Mouse (Mus musculus) limb, embryonic 12.5 days (tissue): Measurements from ENCODE around the gene N4bp3. TPM values are rescaled to one million over a fixed set of nuclear protein-coding genes. Genes with fewer than 3 reads are reported as not detected.
A peak's percentile ranks its signal among the peaks of the same experiment; 100 is the strongest.
"Not testable (repeated sequence)": the region's sequence is repeated elsewhere in the genome, so short reads cannot be mapped to it uniquely, and the experiment has no call there.

Experiments
- ATAC-seq: fragments of 200-750 bp; cut with Nextera tagmentation; 2 replicates; pipeline ENCODE4 v1.8.0; 2017; ENCODE audit warnings: low read depth, moderate TSS enrichment; ENCODE audit not compliant: insufficient number of reproducible peaks, insufficient read depth, low FRiP score, low TSS enrichment
- H3K27ac ChIP-seq: fragments of 300-500 bp; sonication (generic); 2 replicates; pipeline ENCODE4 v1.5.1; 2016; ENCODE audit warnings: mild to moderate bottlenecking, moderate library complexity
- H3K27me3 ChIP-seq: fragments of 300-500 bp; sonication (generic); 2 replicates; pipeline ENCODE4 v1.6.1; 2016; ENCODE audit warnings: mild to moderate bottlenecking, moderate library complexity
- H3K36me3 ChIP-seq: fragments of 300-500 bp; sonication (generic); 2 replicates; pipeline ENCODE4 v1.6.1; 2016; ENCODE audit warnings: mild to moderate bottlenecking, moderate library complexity
- H3K4me1 ChIP-seq: fragments of 300-500 bp; sonication (generic); replicated peaks from 2 replicates; pipeline ENCODE4 v1.6.1; 2016
- H3K4me2 ChIP-seq: fragments of 300-500 bp; sonication (generic); 2 replicates; pipeline ENCODE4 v1.6.1; 2016; ENCODE audit warnings: mild to moderate bottlenecking, moderate library complexity
- H3K4me3 ChIP-seq: fragments of 300-500 bp; sonication (generic); replicated peaks from 2 replicates; pipeline ENCODE4 v1.5.1; 2016; ENCODE audit warnings: mild to moderate bottlenecking
- H3K9ac ChIP-seq: fragments of 300-500 bp; sonication (generic); replicated peaks from 2 replicates; pipeline ENCODE4 v1.6.1; 2016; ENCODE audit warnings: mild to moderate bottlenecking, moderate library complexity
- H3K9me3 ChIP-seq: fragments of 300-500 bp; sonication (generic); 2 replicates; pipeline ENCODE4 v1.6.1; 2016; ENCODE audit warnings: mild to moderate bottlenecking, moderate library complexity
- WGBS: fragments of 180-500 bp; shearing (Covaris S2); methylation state at CpG from one replicate; pipeline ENCODE4 v1.1.7; 2016; 5-methylcytosine and 5-hydroxymethylcytosine counted together
- polyA plus RNA-seq: library from polyadenylated mRNA; unstranded; fragments of >200 nt; fragmentation: Nextera tagmentation; extraction: Ambion mirVana; gene quantifications from 2 replicates; pipeline ENCODE4 v1.2.1, GENCODE M21; 2016

Gene N4bp3
- polyA plus RNA-seq: 28.0 and 29.5 TPM in 2 replicates

DNA sequence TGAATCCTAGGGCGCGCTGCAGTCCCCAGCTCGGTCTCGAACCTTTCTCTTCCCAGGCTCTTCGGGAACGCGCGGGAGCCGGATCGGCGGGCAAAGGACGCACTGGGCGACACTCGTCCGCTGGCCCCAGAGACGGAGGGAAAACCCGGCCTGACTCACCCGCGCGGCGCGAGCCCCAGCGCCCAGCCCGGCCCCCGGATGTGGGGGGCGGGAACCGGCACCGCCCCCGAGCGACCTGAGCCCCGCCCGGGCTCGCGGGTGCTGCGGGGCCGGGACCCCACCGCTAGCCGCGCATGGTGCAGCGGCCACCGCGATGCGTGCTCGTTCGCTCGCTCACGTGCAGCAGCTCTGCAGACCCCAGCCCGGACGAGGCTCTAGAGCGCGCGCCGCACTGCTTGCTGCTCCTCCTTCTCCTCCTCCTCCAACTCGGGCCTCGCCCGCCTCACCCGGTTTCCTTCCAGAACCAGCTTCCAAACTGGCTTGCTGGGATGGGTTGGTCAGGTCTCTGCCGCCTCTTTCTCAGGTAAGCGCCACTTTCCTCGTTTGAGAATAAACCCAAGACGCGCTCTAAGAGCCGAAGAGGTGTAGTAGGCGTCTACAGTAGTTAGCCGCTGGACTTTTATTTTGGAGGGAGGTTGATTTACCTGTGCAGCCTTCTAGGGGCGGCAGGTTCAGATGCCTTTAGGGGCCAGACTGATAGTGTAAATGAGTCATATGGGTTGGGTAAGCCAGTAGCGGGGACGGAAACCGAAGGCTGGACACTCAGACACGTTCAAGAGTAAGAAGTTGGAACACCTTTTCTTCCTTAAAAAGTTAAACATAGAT lies at the start of gene N4bp3, which contains the start of gene D930048N14Rik:
Gene N4bp3 (minus strand): TSS at position 152 of the 825 bp plus-strand sequence.
Gene D930048N14Rik (plus strand): TSS at position 264 of the 825 bp plus-strand sequence.
- peak within 1 kb of the TSS; percentile 70 for H3K4me3 ChIP-seq
- WGBS: 2% methylated on average over 70 of the region's 70 CpGs
- no peaks in the 10 kb centered on the region; the same call in 1 of the 2 replicates for H3K9me3 ChIP-seq
- H3K4me2 ChIP-seq: peak within 1 kb of the TSS; percentile 93
- peaks cover 44% of the 10 kb centered on the region for H3K4me1 ChIP-seq
- H3K27me3 ChIP-seq: peaks cover 5% of the 10 kb centered on the region; the same call in 1 of the 2 replicates
- peak within 1 kb of the TSS; percentile 81 for H3K9ac ChIP-seq
- H3K36me3 ChIP-seq: no peaks in the 10 kb centered on the region; the same call in 1 of the 2 replicates
- ATAC-seq: peak; percentile 44; the same call in 1 of the 2 replicates
- peak within 1 kb of the TSS; percentile 67 for H3K27ac ChIP-seq

DNA sequence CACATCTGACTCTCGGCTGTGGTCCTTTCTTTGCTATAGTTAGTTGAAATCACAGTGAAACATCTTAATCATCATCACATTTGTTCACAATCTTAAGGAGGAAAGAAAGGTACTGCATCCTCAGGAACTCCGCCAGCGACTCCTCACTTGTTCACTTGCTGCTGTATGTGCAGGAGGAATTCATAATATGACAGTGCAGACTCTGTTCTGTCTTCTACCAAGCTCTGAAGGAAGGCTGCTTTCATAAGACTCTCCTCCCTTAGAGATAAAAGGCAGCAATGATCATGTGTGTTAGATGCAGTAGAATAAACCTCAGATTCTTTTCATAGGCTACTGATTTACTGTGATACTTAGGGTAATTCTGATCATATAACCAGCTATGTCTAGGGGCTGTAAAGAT lies 44.3 kb upstream of the N4bp3 start:
- 96% methylated on average over 3 of the region's 3 CpGs for WGBS
- H3K4me2 ChIP-seq: no peak overlapping the region
- no peaks in the 10 kb centered on the region for H3K4me1 ChIP-seq
- no peaks in the 10 kb centered on the region for H3K27me3 ChIP-seq
- peaks cover 61% of the 10 kb centered on the region for H3K36me3 ChIP-seq
- no peak overlapping the region for H3K4me3 ChIP-seq
- H3K9me3 ChIP-seq: no peaks in the 10 kb centered on the region
- H3K9ac ChIP-seq: no peak overlapping the region
- no peak overlapping the region for H3K27ac ChIP-seq
- no peak for ATAC-seq

GRCm38 (mm10) chr11:51690597-51690996 lies 40.0 kb upstream of the N4bp3 start:
- WGBS: 70% methylated on average over 3 of the region's 3 CpGs
- H3K36me3 ChIP-seq: peaks cover 22% of the 10 kb centered on the region
- H3K9ac ChIP-seq, H3K4me1 ChIP-seq, H3K9me3 ChIP-seq, H3K4me3 ChIP-seq, H3K27ac ChIP-seq, H3K4me2 ChIP-seq, ATAC-seq, H3K27me3 ChIP-seq: not testable (repeated sequence)

- no peak for ATAC-seq
- WGBS: 25% methylated on average over 6 of the region's 6 CpGs
Observed at GRCm38 (mm10) chr11:51689343-51689742, 38.7 kb upstream of the N4bp3 start.

GRCm38 (mm10) chr11:51688330-51689328 lies 38.0 kb upstream of the N4bp3 start, which contains the start of gene 0610009B22Rik:
Gene 0610009B22Rik (minus strand): TSS chr11:51688874.
- no peaks in the 10 kb centered on the region for H3K27me3 ChIP-seq
- peak within 1 kb of the TSS; percentile 70 for H3K4me2 ChIP-seq
- peaks cover 6% of the 10 kb centered on the region for H3K4me1 ChIP-seq
- WGBS: under 1% methylated on average over 60 of the region's 60 CpGs
- peak; percentile 99 for ATAC-seq
- H3K9ac ChIP-seq: peak within 1 kb of the TSS; percentile 80
- H3K27ac ChIP-seq: peak within 1 kb of the TSS; percentile 99
- H3K4me3 ChIP-seq: peak within 1 kb of the TSS; percentile 65
- H3K36me3 ChIP-seq: peaks cover 24% of the 10 kb centered on the region; the same call in 1 of the 2 replicates
- H3K9me3 ChIP-seq: no peaks in the 10 kb centered on the region

More at GRCm38 (mm10) chr11:51689343-51689742, 38.7 kb upstream of the N4bp3 start:
- Histone ChIP-seq H3K27ac (peak overlapping the region; percentile 99), H3K4me3 (peak overlapping the region; percentile 65), H3K36me3 (peaks cover 24% of the 10 kb centered on the region; the same call in 1 of the 2 replicates), H3K27me3 (no peaks in the 10 kb centered on the region), H3K9ac (peak overlapping the region; percentile 80), H3K4me2 (peak overlapping the region; percentile 70), H3K4me1 (peaks cover 6% of the 10 kb centered on the region), H3K9me3 (no peaks in the 10 kb centered on the region)

DNA sequence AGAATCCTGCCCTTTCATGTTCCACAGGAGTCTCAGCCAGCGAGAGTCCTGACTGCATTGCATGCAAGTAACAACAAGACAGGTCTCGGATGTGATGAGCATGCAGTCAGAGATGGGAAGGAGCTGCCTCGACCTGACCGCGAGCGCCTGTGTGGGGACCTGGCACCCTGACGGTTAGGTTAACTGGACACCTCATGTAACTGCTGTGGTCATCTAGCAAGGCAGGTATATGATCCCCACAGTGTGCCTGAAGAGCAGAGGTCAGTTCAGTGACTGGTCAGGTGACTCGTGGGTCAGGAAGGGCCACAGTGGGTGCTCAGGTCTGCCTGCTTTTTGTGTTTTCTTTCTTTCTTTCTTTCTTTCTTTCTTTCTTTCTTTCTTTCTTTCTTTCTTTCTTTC lies 31.3 kb upstream of the N4bp3 start:
- no peak overlapping the region for H3K4me3 ChIP-seq
- no peak for ATAC-seq
- no peaks in the 10 kb centered on the region for H3K9me3 ChIP-seq
- H3K36me3 ChIP-seq: peaks cover 12% of the 10 kb centered on the region; the same call in 1 of the 2 replicates
- H3K4me1 ChIP-seq: no peaks in the 10 kb centered on the region
- H3K27ac ChIP-seq: no peak overlapping the region
- H3K9ac ChIP-seq: no peak overlapping the region
- 42% methylated on average over 8 of the region's 8 CpGs for WGBS
- no peaks in the 10 kb centered on the region for H3K27me3 ChIP-seq
- H3K4me2 ChIP-seq: no peak overlapping the region

- H3K9me3 ChIP-seq: no peaks in the 10 kb centered on the region
- no peak overlapping the region for H3K4me2 ChIP-seq
- no peak overlapping the region for H3K4me3 ChIP-seq
- H3K4me1 ChIP-seq: no peaks in the 10 kb centered on the region
- 35% methylated on average over 13 of the region's 13 CpGs for WGBS
- peaks cover 12% of the 10 kb centered on the region; the same call in 1 of the 2 replicates for H3K36me3 ChIP-seq
- H3K27ac ChIP-seq: no peak overlapping the region
- ATAC-seq: no peak
- H3K27me3 ChIP-seq: no peaks in the 10 kb centered on the region
- H3K9ac ChIP-seq: no peak overlapping the region
Observed at GRCm38 (mm10) chr11:51681324-51681975, 30.8 kb upstream of the N4bp3 start.

GRCm38 (mm10) chr11:51679466-51679865 lies 28.8 kb upstream of the N4bp3 start:
- H3K27me3 ChIP-seq: no peaks in the 10 kb centered on the region
- no peak overlapping the region for H3K9ac ChIP-seq
- 69% methylated on average over 3 of the region's 3 CpGs for WGBS
- H3K9me3 ChIP-seq: no peaks in the 10 kb centered on the region
- no peak overlapping the region for H3K4me3 ChIP-seq
- no peaks in the 10 kb centered on the region for H3K4me1 ChIP-seq
- no peak overlapping the region for H3K4me2 ChIP-seq
- H3K27ac ChIP-seq: no peak overlapping the region
- ATAC-seq: no peak
- H3K36me3 ChIP-seq: no peaks in the 10 kb centered on the region

DNA sequence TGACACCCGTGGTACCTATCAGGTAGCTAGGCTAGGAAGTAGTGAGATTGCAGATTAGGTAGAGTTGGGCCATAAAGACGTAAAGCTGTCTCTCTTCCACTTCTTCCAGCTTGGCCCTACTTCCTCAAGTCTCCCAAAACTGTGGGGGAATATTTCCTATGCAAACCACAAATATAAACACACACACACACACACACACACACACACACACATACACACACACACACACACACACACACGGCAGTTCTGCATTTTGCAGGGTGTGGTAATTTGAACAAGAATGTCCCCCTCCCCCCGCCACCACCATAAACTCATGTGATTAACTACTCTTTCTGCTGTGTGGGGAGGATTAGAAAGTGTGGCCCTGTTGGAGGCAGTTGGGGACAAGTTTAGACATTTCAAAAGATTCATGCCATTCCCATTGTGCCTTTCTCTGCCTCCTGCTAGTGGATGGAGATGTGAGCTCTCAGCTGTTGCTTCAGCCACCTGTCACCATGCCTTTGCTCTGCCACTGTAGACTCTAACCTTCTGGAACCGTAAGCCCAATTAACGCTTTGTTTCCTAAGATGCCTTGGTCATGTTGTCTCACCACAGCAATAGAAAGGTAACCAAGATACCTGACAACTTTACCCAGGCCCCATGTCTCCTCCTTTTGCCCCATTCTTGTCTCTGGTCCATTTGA lies 27.2 kb upstream of the N4bp3 start:
- H3K9ac ChIP-seq: no peak overlapping the region
- peaks cover 3% of the 10 kb centered on the region; the same call in 1 of the 2 replicates for H3K4me1 ChIP-seq
- WGBS: 63% methylated on average over 6 of the region's 6 CpGs
- H3K36me3 ChIP-seq: no peaks in the 10 kb centered on the region
- H3K27ac ChIP-seq: 0 out of 2 replicates have a peak overlapping the region, but pooled peaks have one; percentile 17
- ATAC-seq: no peak
- H3K9me3 ChIP-seq: no peaks in the 10 kb centered on the region
- H3K4me2 ChIP-seq: no peak overlapping the region
- no peaks in the 10 kb centered on the region for H3K27me3 ChIP-seq
- H3K4me3 ChIP-seq: no peak overlapping the region

DNA sequence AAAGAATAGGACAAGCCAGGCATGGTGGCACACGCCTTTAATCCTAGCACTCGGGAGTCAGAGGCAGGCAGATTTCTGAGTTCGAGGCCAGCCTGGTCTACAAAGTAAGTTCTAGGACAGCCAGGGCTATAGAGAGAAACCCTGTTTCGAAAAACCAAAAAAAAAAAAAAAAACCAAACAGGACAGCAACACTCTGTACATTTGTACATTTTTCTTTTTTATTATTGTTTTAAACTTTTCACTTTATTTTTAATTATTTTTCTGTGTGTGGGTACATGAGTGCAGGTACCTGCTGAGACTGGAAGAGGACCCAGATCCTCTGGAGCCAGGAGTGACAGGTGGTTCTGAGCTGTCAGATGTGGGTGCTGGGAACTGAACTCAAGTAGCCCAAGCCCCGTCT lies 24.7 kb upstream of the N4bp3 start:
- Histone ChIP-seq H3K9me3 (no peaks in the 10 kb centered on the region), H3K9ac (no peak overlapping the region), H3K27me3 (no peaks in the 10 kb centered on the region), H3K4me3 (no peak overlapping the region), H3K4me2 (no peak overlapping the region), H3K36me3 (no peaks in the 10 kb centered on the region), H3K27ac (no peak overlapping the region), H3K4me1 (peaks cover 3% of the 10 kb centered on the region; the same call in 1 of the 2 replicates)
- WGBS: 83% methylated on average over 5 of the region's 5 CpGs
- no peak for ATAC-seq
